Mouse (Mus musculus): ENCODE measurements around the gene Mettl25. TPM values are rescaled to one million over a fixed set of nuclear protein-coding genes. Genes with fewer than 3 reads are reported as not detected.
A peak's percentile ranks its signal among the peaks of the same experiment; 100 is the strongest.

The Mettl25 gene
- total and polyA plus RNA-seq, 3 experiments, result 5.6 to 8.9 TPM; not detected in 1

- Histone ChIP-seq H3K27ac (ENCODE audit: control insufficient read depth, low read depth, low read length) (peak overlapping the region; percentile 25; the same call in 1 of the 2 replicates), H3K9ac (ENCODE audit: control insufficient read depth, low read depth, low read length, poor library complexity, severe bottlenecking) (no peak overlapping the region), H3K79me2 (ENCODE audit: control insufficient read depth, insufficient read depth, low read length, poor library complexity) (no peaks in the 10 kb centered on the region), H3K36me3 (ENCODE audit: control insufficient read depth in 1 of 2, insufficient read depth in 2 of 2, low read length in 2 of 2) (peaks cover 0 to 15% of the 10 kb centered on the region in 2 experiments; a peak in 2 of 4 replicates), H3K4me3 (ENCODE audit: control insufficient read depth in 1 of 2, insufficient read depth in 1 of 2, low read depth in 2 of 2, low read length in 2 of 2) (no peak overlapping the region), H3K9me3 (replicated peaks; ENCODE audit: insufficient read depth, low read length) (no peaks in the 10 kb centered on the region), H3K27me3 (ENCODE audit: control insufficient read depth in 1 of 2, insufficient read depth in 2 of 2, low read length in 2 of 2) (no peaks in the 10 kb centered on the region), H3K4me1 (ENCODE audit: control insufficient read depth in 1 of 2, insufficient read depth in 2 of 2, low read length in 2 of 2) (peaks cover 5 to 12% of the 10 kb centered on the region in 2 experiments)
- no peak for TF ChIP-seq ZKSCAN1 (IDR thresholded peaks at IDR 0.05; ENCODE audit: low read depth, low read length)
- TF ChIP-seq EP300 (IDR thresholded peaks at IDR 0.05; ENCODE audit: low read depth in 1 of 2, low read length in 2 of 2), result peak; percentile 27 to 55; a peak in 3 of 4 replicates
- TF ChIP-seq RCOR1 (IDR thresholded peaks at IDR 0.05; ENCODE audit: low read depth, low read length), result 0 out of 2 replicates have a peak, but pooled peaks have one; percentile 19
- peak; percentile 27; the same call in 1 of the 2 replicates for TF ChIP-seq TCF12 (IDR thresholded peaks at IDR 0.05; ENCODE audit: low read depth, low read length)
- peak; percentile 60 for TF ChIP-seq TAL1 (IDR thresholded peaks at IDR 0.05; ENCODE audit: low read length)
- peak; percentile 61 for DNase-seq (ENCODE audit: low read depth, low spot score)
Measured at GRCm38 (mm10) chr10:105803461-105803860, 37.7 kb downstream of the Mettl25 start.

DNA sequence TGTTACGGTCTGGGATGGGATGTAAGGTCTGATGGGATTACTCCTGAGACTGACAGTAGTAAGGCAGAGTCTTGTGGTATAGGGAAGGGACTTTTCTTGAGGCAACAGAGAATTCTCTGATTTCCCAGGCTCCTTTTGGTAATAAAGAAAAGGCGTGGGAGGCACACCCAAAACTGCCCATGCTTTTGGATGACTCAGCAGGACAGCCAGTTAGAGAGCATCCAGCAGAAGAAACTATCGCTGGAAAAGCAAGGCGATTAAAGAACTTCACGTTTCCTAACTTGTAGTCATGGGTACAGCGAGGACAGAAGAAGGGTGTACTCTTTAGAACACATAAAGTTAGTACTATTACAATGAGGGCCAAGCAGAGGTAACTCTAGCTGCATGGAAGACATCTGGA lies 39.0 kb downstream of the Mettl25 start:
- peaks cover 5 to 12% of the 10 kb centered on the region in 2 experiments for H3K4me1 ChIP-seq (ENCODE audit: control insufficient read depth in 1 of 2, insufficient read depth in 2 of 2, low read length in 2 of 2)
- no peaks in the 10 kb centered on the region for H3K79me2 ChIP-seq (ENCODE audit: control insufficient read depth, insufficient read depth, low read length, poor library complexity)
- H3K27me3 ChIP-seq (ENCODE audit: control insufficient read depth in 1 of 2, insufficient read depth in 2 of 2, low read length in 2 of 2), result no peaks in the 10 kb centered on the region
- H3K4me3 ChIP-seq (ENCODE audit: control insufficient read depth in 1 of 2, insufficient read depth in 1 of 2, low read depth in 2 of 2, low read length in 2 of 2), result no peak overlapping the region
- TF ChIP-seq UBTF (IDR thresholded peaks at IDR 0.05; ENCODE audit: borderline replicate concordance, insufficient read depth, low read depth, low read length) (no peak), ELF1 (IDR thresholded peaks at IDR 0.05; ENCODE audit: low read depth, low read length) (no peak), MAZ (IDR thresholded peaks at IDR 0.05; ENCODE audit: low read depth, low read length) (no peak), MXI1 (IDR thresholded peaks at IDR 0.05; ENCODE audit: low read depth, low read length) (no peak), RCOR1 (IDR thresholded peaks at IDR 0.05; ENCODE audit: low read depth, low read length) (no peak), CHD2 (IDR thresholded peaks at IDR 0.05; ENCODE audit: low read length) (no peak), GABPA (IDR thresholded peaks at IDR 0.05; ENCODE audit: low read depth, low read length) (no peak), MYB (IDR thresholded peaks at IDR 0.05; ENCODE audit: low read depth, low read length) (no peak), MYC (IDR thresholded peaks at IDR 0.05; ENCODE audit: low read depth, low read length) (no peak), POLR2A (IDR thresholded peaks at IDR 0.05; ENCODE audit: control insufficient read depth in 1 of 2, insufficient read depth in 1 of 2, low read depth in 1 of 2, low read length in 2 of 2, poor library complexity in 1 of 2) (no peak), POLR2AphosphoS2 (IDR thresholded peaks at IDR 0.05; ENCODE audit: low read length) (no peak), EP300 (IDR thresholded peaks at IDR 0.05; ENCODE audit: low read depth in 1 of 2, low read length in 2 of 2) (no peak), ETS1 (IDR thresholded peaks at IDR 0.05; ENCODE audit: low read depth, low read length) (no peak)
- peak; percentile 29 for DNase-seq (ENCODE audit: low read depth, low spot score)
- no peak overlapping the region for H3K9ac ChIP-seq (ENCODE audit: control insufficient read depth, low read depth, low read length, poor library complexity, severe bottlenecking)
- no peaks in the 10 kb centered on the region for H3K9me3 ChIP-seq (replicated peaks; ENCODE audit: insufficient read depth, low read length)
- no peak overlapping the region for H3K27ac ChIP-seq (ENCODE audit: control insufficient read depth, low read depth, low read length)
- peaks cover 0 to 15% of the 10 kb centered on the region in 2 experiments; a peak in 2 of 4 replicates for H3K36me3 ChIP-seq (ENCODE audit: control insufficient read depth in 1 of 2, insufficient read depth in 2 of 2, low read length in 2 of 2)

Data from MEL (cell line).